Mouse (Mus musculus) limb, embryonic 15.5 days (tissue): ENCODE data around the gene Cers5. TPM values are rescaled to one million over a fixed set of nuclear protein-coding genes. Genes with fewer than 3 reads are reported as not detected.
"Not testable (repeated sequence)": the region's sequence is repeated elsewhere in the genome, so short reads cannot be mapped to it uniquely, and the experiment has no call there.

Experiments used
- ATAC-seq: fragments of 200-750 bp; cut with Nextera tagmentation; 2 replicates; pipeline ENCODE4 v1.8.0; 2017; ENCODE audit warnings: low read depth, moderate TSS enrichment; ENCODE audit not compliant: insufficient number of reproducible peaks, low FRiP score, low TSS enrichment
- H3K27ac ChIP-seq: fragments of 300-500 bp; sonication (generic); 2 replicates; pipeline ENCODE4 v1.5.1; 2015; ENCODE audit warnings: moderate library complexity, mild to moderate bottlenecking, inconsistent platforms
- H3K27me3 ChIP-seq: fragments of 300-500 bp; sonication (generic); 2 replicates; pipeline ENCODE4 v1.6.1; 2015; ENCODE audit warnings: inconsistent platforms
- H3K36me3 ChIP-seq: fragments of 300-500 bp; sonication (generic); 2 replicates; pipeline ENCODE4 v1.6.1; 2015; ENCODE audit warnings: inconsistent platforms
- H3K4me1 ChIP-seq: fragments of 300-500 bp; sonication (generic); 2 replicates; pipeline ENCODE4 v1.6.1; 2015; ENCODE audit warnings: inconsistent platforms
- H3K4me2 ChIP-seq: fragments of 300-500 bp; sonication (generic); 2 replicates; pipeline ENCODE4 v1.6.1; 2015; ENCODE audit warnings: mild to moderate bottlenecking, inconsistent platforms
- H3K4me3 ChIP-seq: fragments of 300-500 bp; sonication (generic); 2 replicates; pipeline ENCODE4 v1.5.1; 2015; ENCODE audit warnings: mild to moderate bottlenecking, inconsistent platforms
- H3K9ac ChIP-seq: fragments of 300-500 bp; sonication (generic); 2 replicates; pipeline ENCODE4 v1.6.1; 2015; ENCODE audit warnings: inconsistent platforms
- H3K9me3 ChIP-seq: fragments of 300-500 bp; sonication (generic); 2 replicates; pipeline ENCODE4 v1.6.1; 2016; ENCODE audit warnings: inconsistent platforms
- WGBS: fragments of 180-500 bp; shearing (Covaris S2); methylation state at CpG from one replicate; pipeline ENCODE4 v1.1.7; 2015; 5-methylcytosine and 5-hydroxymethylcytosine counted together
- polyA plus RNA-seq: library from polyadenylated mRNA; unstranded; fragments of >200 nt; fragmentation: Nextera tagmentation; extraction: Ambion mirVana; gene quantifications from 2 replicates; pipeline ENCODE4 v1.2.1, GENCODE M21; 2015

Gene Cers5
- polyA plus RNA-seq: 83.6 and 84.8 TPM in 2 replicates

DNA sequence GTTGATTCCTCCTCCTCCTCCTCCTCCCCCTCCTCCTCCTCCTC, at the start of gene Cers5:
TSS of gene Cers5 (minus strand) at position 5 of the 44 bp plus-strand sequence.
- not testable (repeated sequence) for H3K9me3 ChIP-seq, H3K27me3 ChIP-seq, H3K36me3 ChIP-seq, H3K4me1 ChIP-seq, ATAC-seq
- Histone ChIP-seq H3K9ac (peak within 1 kb of the TSS; percentile 74), H3K4me3 (peak within 1 kb of the TSS; percentile 78), H3K4me2 (peak within 1 kb of the TSS; percentile 72), H3K27ac (peak within 1 kb of the TSS; percentile 95)

DNA sequence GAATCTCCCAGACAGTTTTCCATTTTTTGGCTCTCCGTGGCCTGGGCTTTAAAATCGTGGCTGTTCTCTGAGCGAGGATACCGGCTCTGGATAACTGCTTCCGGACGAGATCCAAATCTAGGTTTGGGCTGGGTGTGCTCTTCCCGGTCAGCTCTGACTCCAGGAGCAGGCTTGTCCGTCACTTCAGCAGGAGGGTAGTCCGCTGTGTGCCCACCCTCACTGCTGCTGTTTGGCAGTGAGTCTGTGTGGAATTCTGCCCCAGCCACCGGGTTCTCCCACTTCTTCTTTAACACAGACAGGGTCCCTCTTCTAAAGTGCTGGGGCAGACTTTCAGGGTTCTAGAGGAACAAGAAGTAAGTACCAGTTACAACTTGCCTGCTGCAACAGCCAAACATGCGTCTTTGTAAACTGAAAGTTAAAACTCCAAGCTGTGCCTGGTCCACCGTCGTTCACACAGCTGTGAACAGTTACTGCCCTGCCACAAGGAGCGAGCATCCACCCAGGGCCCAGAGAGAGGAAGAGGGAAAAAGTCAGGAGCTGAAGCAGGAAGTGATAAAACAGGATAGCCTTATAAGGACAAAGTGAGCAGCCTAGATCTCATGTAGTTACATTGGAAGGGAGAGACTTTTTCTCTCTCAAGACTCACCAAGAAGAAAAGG, 47.1 kb upstream of the Cers5 start:
- 0 out of 2 replicates have a peak, but pooled peaks have one; percentile 42 for ATAC-seq

DNA sequence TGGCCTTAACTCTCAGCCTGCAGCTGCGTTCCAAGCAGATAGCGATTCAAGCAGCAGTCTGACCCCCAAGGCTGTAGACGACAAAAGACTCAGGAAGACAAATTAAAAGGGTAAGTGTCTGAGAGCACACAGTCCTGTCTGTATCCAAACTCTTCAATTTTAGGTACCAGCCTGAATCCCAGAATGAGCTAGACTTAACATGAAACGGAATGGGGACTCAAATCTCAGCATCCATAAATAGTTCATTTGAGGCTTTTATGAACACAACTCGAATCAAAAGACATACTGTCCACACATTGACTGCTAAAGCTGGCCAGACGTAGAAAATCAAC, 46.4 kb upstream of the Cers5 start:
- WGBS: 1% methylated on average over 6 of the region's 6 CpGs
- Histone ChIP-seq H3K9ac (peak overlapping the region; percentile 74), H3K36me3 (peaks cover 8% of the 10 kb centered on the region), H3K4me2 (peak overlapping the region; percentile 61), H3K27me3 (no peaks in the 10 kb centered on the region), H3K4me1 (peaks cover 11% of the 10 kb centered on the region), H3K4me3 (peak overlapping the region; percentile 59), H3K27ac (peak overlapping the region; percentile 98), H3K9me3 (no peaks in the 10 kb centered on the region)
- ATAC-seq: no peak

More for the DNA sequence above, 47.1 kb upstream of the Cers5 start:
- Histone ChIP-seq H3K36me3 (peaks cover 8% of the 10 kb centered on the region), H3K27me3 (no peaks in the 10 kb centered on the region), H3K4me2 (peak overlapping the region; percentile 61), H3K4me1 (peaks cover 11% of the 10 kb centered on the region), H3K9ac (peak overlapping the region; percentile 74), H3K4me3 (peak overlapping the region; percentile 59), H3K27ac (peak overlapping the region; percentile 98), H3K9me3 (no peaks in the 10 kb centered on the region)
- WGBS: 4% methylated on average over 14 of the region's 14 CpGs

DNA sequence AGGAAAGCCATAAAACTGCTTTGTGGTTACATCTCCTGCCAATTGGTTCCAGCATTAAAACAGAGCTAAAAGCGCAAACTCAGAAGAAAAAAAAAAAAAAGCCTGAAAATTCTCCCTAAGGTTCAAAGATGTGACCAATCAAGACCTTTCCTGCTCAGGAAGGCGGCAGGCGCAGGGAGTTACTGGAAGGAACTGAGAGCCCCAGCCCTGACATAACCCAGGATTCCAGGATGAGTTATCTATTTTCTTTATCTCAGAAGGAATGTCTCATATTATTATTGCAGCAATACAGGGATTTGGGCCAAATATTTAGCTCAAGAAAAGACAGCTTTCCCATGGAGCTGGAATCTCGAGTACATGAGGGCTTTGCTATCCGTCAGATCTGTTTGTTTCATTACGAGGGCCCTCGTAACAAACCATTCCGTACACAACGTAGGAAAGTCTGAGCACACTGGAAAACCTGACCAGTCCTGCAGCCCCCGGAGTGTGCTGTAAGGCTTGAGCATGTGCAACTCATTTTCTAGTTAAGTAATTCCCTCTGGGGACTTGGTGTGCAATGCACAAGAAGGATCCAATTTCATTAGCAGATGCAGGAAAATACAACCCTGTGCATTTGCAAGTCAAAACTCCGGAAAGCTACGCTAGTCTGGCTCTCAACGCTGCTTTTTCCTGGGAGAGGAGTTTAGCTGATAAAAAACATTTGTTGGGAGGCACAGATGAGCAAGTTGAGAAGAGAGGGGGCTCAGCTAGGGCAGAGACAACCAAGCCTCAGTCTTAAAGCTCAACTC, 45.8 kb upstream of the Cers5 start:
- 2% methylated on average over 13 of the region's 13 CpGs for WGBS
- H3K9ac ChIP-seq: peak overlapping the region; percentile 74
- H3K36me3 ChIP-seq: peaks cover 13% of the 10 kb centered on the region
- H3K4me1 ChIP-seq: peaks cover 11% of the 10 kb centered on the region
- peak overlapping the region; percentile 98 for H3K27ac ChIP-seq
- H3K4me2 ChIP-seq: peak overlapping the region; percentile 61
- no peaks in the 10 kb centered on the region for H3K27me3 ChIP-seq
- H3K9me3 ChIP-seq: no peaks in the 10 kb centered on the region
- peak; percentile 90 for ATAC-seq
- H3K4me3 ChIP-seq: peak overlapping the region; percentile 59

DNA sequence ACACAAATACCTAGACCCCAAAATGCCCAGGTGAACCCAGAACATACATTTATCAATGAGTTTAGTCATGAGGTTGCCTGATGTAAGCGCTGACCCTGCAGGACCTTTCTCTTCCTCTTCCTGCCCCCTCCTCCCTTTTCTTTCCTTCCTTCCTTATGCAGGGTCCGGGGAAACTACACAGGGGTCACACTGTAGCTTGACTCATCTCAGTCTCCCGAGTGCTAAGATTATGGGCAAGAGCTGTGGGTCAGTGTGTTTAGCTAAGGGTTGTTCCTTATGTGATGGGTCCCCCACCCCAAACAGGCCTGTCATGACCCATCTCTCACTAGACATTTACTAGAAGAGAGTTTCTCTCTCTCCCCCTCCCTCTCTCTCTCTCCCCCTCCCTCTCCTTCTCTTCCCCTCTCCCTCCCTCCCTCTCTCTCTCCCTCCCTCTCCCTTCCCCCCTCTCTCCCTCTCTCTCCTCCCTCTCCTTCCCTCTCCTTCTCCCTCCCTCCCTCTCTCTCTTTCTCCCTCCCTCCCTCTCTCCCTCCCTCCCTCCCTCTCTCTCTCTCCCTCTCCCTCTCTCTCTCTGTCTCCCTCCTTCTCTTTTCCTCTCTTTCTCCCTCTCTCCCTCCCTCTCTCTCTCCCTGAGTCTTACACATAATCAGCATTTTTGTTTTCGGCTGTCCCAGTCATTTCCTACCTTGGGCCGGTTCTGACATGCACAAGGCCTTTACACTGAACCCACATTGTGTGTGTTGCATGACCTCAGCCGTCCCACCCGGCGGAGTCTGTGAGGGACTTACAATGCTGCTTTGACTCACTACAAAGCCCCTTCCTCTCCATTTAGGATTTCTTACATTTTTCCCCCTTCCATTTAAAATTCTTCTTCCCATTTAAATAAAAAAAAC, 44.9 kb upstream of the Cers5 start:
- H3K4me1 ChIP-seq: peaks cover 15% of the 10 kb centered on the region
- H3K9ac ChIP-seq: 0 out of 2 replicates have a peak overlapping the region, but pooled peaks have one; percentile 4
- no peak for ATAC-seq
- H3K27ac ChIP-seq: peak overlapping the region; percentile 98
- peak overlapping the region; percentile 61 for H3K4me2 ChIP-seq
- H3K36me3 ChIP-seq: peaks cover 15% of the 10 kb centered on the region
- no peaks in the 10 kb centered on the region for H3K27me3 ChIP-seq
- 8% methylated on average over 8 of the region's 8 CpGs for WGBS
- H3K4me3 ChIP-seq: peak overlapping the region; percentile 59
- H3K9me3 ChIP-seq: no peaks in the 10 kb centered on the region

DNA sequence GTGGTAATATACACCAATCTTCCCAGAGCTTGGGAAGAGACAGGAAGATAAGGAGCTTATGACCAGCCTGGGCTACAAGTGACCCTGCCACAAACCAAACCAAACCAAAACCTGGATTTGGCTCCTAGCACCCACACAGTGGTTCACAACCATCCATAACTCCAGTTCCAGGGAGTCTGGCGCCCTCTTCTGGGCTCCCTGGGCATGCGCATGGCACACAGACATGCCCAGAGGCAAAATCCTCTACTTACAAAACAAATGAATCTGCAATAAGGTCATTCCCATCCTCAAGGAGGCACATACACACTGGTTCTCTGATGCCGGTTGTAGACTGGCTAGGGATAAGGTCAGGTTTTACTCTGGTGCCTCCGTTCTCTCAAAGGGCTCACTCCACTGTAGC, 43.3 kb upstream of the Cers5 start:
- Histone ChIP-seq H3K36me3 (peaks cover 15% of the 10 kb centered on the region), H3K9me3 (no peaks in the 10 kb centered on the region), H3K27ac (no peak overlapping the region), H3K4me3 (no peak overlapping the region), H3K4me2 (no peak overlapping the region), H3K27me3 (no peaks in the 10 kb centered on the region), H3K9ac (no peak overlapping the region), H3K4me1 (peaks cover 22% of the 10 kb centered on the region)
- ATAC-seq: no peak
- 92% methylated on average over 4 of the region's 4 CpGs for WGBS

DNA sequence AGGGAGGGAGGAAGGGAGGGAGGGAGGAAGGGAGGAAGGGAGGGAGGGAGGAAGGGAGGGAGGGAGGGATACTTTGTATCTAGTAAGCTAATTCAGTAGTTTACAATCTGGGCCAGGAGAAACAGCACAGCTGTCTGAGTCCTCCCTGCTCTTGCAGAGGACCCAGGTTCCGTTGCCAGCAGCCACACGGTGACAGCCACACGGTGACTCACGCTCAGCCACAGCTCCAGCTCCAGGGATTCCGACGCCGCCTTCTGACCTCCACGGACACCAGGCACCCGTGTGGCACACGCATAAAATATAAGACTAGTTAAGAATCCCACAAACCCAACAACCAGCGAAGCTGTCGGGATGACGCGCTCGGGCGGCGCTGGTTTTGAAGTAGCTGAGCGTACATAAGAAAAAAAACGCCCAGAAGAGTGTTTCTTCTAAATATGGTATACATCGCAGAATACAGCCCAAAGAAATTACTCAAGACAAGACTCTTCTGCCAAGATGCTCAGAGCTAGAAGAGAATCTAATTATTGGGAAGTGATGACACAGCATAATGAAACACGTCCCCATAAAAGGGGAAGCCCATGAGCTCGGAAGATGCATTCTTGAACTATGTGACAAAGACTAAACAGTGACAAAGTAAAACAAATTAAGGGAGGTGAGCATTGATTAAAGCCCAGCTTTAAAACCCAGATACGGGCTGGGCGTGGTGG, 42.0 kb upstream of the Cers5 start:
- H3K36me3 ChIP-seq: peaks cover 15% of the 10 kb centered on the region
- no peak overlapping the region for H3K27ac ChIP-seq
- WGBS: 81% methylated on average over 24 of the region's 24 CpGs
- no peak overlapping the region for H3K4me2 ChIP-seq
- H3K4me1 ChIP-seq: peaks cover 15% of the 10 kb centered on the region; the same call in 1 of the 2 replicates
- H3K9me3 ChIP-seq: no peaks in the 10 kb centered on the region
- H3K9ac ChIP-seq: no peak overlapping the region
- H3K4me3 ChIP-seq: no peak overlapping the region
- no peaks in the 10 kb centered on the region for H3K27me3 ChIP-seq
- ATAC-seq: no peak

DNA sequence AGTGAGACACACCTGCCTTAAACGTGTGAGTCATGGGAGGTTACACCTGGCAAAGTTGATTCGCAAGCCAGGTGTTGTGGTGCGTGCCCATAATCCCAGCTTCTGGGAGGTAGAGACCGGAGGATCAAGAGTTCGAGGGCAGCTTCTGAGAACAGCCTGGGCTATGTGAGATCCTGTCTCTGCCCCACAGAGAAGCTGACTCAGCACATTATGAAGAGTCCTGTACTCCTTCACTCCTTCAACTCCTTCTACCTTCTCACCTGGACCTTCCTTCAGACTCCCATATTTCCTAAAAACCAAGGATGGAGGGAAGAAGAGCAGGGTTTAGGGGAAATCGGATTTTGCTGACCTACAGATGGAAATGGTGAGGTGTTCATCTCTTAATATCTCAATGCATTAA, 41.0 kb upstream of the Cers5 start:
- Histone ChIP-seq H3K27ac (no peak overlapping the region), H3K36me3 (peaks cover 15% of the 10 kb centered on the region), H3K4me2 (no peak overlapping the region), H3K4me3 (no peak overlapping the region), H3K9ac (no peak overlapping the region), H3K9me3 (no peaks in the 10 kb centered on the region), H3K27me3 (no peaks in the 10 kb centered on the region), H3K4me1 (peaks cover 16% of the 10 kb centered on the region; the same call in 1 of the 2 replicates)
- 94% methylated on average over 6 of the region's 6 CpGs for WGBS
- no peak for ATAC-seq

DNA sequence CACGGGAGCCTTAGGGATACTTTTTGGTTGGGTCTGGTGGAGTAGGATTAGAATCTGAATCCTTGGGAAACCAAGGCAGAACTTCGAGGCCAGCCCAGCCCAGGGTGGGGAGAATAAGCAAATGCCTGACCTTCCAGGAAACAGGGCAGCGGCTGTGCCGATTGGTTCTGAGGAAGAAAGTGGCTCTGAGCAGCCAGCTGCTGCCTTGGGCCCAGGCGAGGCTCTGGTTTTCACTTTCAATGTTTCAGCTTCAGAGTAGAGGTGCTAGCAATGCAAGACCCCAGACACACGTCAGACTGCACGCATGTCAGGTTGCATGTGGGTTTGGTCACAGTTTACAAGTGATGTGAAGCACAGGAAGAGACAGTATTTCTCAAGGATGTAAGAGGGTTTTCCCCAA, 39.4 kb upstream of the Cers5 start:
- H3K36me3 ChIP-seq: peaks cover 17% of the 10 kb centered on the region

DNA sequence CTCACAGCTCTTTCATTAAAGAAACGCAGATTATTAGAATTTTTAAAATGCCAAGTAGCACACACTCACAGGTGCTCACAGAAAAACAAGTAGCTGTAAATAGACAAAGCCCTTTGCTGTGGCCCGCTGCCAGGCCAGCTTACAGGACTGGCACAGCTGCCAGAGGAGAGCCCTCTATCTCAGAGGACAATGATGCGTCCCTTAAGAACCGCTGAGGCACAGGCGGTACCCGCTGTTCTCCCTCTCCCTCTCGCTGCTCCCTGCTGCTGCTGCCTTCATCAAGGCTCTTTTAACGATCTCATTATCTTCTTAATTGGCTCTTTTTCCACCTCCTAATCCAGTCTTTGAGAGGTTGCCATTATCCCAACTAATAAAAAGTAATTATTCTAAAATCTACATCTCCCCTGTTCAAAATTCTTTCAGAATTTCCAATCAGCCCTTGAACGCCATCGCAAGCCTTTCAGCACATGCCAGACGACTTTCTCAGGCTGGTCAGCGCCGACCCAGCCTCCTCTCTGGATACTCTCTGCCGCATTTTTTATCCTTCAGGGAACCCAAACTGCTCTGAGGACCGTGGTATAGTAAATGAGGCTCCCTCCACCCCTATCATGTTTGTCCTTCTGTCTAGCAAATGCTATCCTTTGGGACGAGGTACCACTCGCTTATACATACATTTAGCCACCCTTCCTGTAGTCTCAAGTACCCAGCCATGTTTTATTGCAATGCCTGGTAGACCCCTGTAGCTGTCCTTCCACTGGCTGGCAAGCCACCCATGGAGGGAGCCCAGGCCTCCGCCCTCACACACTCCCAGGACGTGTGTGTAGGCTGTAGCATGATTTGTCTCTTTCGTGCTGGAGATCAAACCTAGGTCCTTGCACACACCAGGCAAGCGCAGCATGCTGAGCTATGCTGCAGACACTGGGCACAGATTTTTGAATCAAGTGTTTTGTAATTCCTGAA, 35.4 kb upstream of the Cers5 start:
- Histone ChIP-seq H3K9ac (no peak overlapping the region), H3K36me3 (peaks cover 24% of the 10 kb centered on the region), H3K27me3 (no peaks in the 10 kb centered on the region), H3K4me1 (peaks cover 38% of the 10 kb centered on the region), H3K9me3 (no peaks in the 10 kb centered on the region), H3K4me3 (no peak overlapping the region), H3K27ac (peak overlapping the region; percentile 33), H3K4me2 (no peak overlapping the region)
- ATAC-seq: no peak
- WGBS: 36% methylated on average over 21 of the region's 21 CpGs

More for the DNA sequence above, 39.4 kb upstream of the Cers5 start:
- no peak for ATAC-seq
- Histone ChIP-seq H3K9me3 (no peaks in the 10 kb centered on the region), H3K4me3 (no peak overlapping the region), H3K27ac (peak overlapping the region; percentile 3; the same call in 1 of the 2 replicates), H3K9ac (no peak overlapping the region), H3K4me2 (no peak overlapping the region), H3K27me3 (no peaks in the 10 kb centered on the region), H3K4me1 (peaks cover 28% of the 10 kb centered on the region)
- 52% methylated on average over 7 of the region's 7 CpGs for WGBS

DNA sequence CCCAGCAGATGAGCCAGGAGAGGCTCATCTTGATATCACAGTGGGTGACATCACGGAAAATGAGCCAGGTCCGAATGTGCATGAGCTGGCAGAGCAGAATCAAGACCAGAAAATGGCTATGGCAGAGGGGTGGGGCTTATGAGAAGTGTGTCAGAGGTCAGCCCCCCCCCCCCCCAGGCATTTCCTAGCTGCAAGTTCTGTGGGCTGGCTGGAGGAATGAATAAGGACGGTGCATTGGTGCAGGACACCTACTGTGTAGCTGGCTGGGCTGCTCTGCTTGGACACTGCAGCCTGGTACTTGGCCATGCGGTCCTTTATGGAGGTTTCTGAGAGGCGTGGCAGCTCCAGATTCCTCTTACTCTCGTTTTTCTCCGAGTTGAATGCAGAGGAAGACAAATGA, 33.5 kb upstream of the Cers5 start:
- H3K9me3 ChIP-seq: no peaks in the 10 kb centered on the region
- no peak overlapping the region for H3K4me3 ChIP-seq
- WGBS: 56% methylated on average over 7 of the region's 7 CpGs
- H3K27ac ChIP-seq: no peak overlapping the region
- no peaks in the 10 kb centered on the region for H3K27me3 ChIP-seq
- H3K9ac ChIP-seq: no peak overlapping the region
- peaks cover 28% of the 10 kb centered on the region for H3K36me3 ChIP-seq
- peaks cover 37% of the 10 kb centered on the region for H3K4me1 ChIP-seq
- H3K4me2 ChIP-seq: no peak overlapping the region
- no peak for ATAC-seq
